Mouse (Mus musculus) olfactory bulb, adult 2 months (tissue): Measurements from ENCODE around the gene Rftn2. TPM values are rescaled to one million over a fixed set of nuclear protein-coding genes. Genes with fewer than 3 reads are reported as not detected.
A peak's percentile ranks its signal among the peaks of the same experiment; 100 is the strongest.

ENCODE experiments used
- H3K27ac ChIP-seq: fragments of 200-500 bp; 2 replicates; pipeline ENCODE4 v1.5.1; 2012; ENCODE audit warnings: low read depth, low read length; ENCODE audit not compliant: insufficient read depth
- H3K4me1 ChIP-seq: fragments of 200-500 bp; 2 replicates; pipeline ENCODE4 v1.6.1; 2012; ENCODE audit warnings: low read length; ENCODE audit not compliant: control insufficient read depth, insufficient read depth
- H3K4me3 ChIP-seq: fragments of 200-500 bp; 2 replicates; pipeline ENCODE4 v1.5.1; 2012; ENCODE audit warnings: mild to moderate bottlenecking, low read depth, low read length, moderate library complexity; ENCODE audit not compliant: insufficient read depth
- CTCF ChIP-seq: fragments of 200-500 bp; IDR thresholded peaks from 2 replicates; pipeline ENCODE4 v1.5.1; 2012; ENCODE audit warnings: low read depth, mild to moderate bottlenecking, low read length, moderate library complexity; ENCODE audit not compliant: insufficient read depth
- POLR2A ChIP-seq: fragments of 200-500 bp; IDR thresholded peaks from 2 replicates; pipeline ENCODE4 v1.6.1; 2012; ENCODE audit warnings: mild to moderate bottlenecking, low read depth, low read length, moderate library complexity; ENCODE audit not compliant: insufficient read depth
- WGBS: fragments of 180-500 bp; shearing (Covaris S2); methylation state at CpG from one replicate; pipeline ENCODE4 v1.1.7; 2018; 5-methylcytosine and 5-hydroxymethylcytosine counted together
- polyA plus RNA-seq: library from polyadenylated mRNA; stranded (reverse); fragments of >200 nt; gene quantifications from 2 replicates; pipeline ENCODE4 v1.2.4, GENCODE M21; 2012; ENCODE audit warnings: low replicate concordance; ENCODE audit not compliant: missing spikeins, insufficient read depth, insufficient read length

Gene Rftn2
- not detected in 2 replicates for polyA plus RNA-seq

- Histone ChIP-seq H3K4me3 (peak within 1 kb of the TSS; percentile 26), H3K4me1 (peaks cover 3% of the 10 kb centered on the region; the same call in 1 of the 2 replicates), H3K27ac (peak within 1 kb of the TSS; percentile 50; the same call in 1 of the 2 replicates)
- TF ChIP-seq POLR2A (no peak), CTCF (no peak)
- 7% methylated on average over 26 of the region's 26 CpGs for WGBS
Observed at GRCm38 (mm10) chr1:55226011-55226857, at the start of gene Rftn2. Gene Rftn2, minus strand, starts transcription at chr1:55226782.

DNA sequence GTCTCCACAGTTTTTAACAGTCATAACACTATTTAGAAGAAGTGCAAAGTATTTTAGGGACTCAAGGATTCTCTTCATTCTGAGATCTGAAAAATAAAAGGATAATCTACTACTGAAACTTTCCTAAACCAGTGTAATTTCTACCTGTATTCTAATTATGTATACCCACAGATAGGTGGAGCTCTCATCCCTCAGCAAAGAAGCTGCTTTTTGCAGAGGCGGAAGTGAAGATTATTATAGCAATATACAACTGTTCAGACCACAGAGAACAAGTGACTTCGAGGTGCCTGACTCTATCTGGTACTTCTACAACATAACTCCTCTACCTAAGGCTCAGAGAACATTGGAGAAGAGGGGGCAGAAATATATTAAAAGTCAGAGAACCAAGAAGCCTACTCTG, 38.9 kb upstream of the Rftn2 start:
- no peak overlapping the region for H3K4me3 ChIP-seq
- WGBS, result 74% methylated on average over 2 of the region's 2 CpGs
- H3K27ac ChIP-seq, result no peak overlapping the region
- H3K4me1 ChIP-seq, result no peaks in the 10 kb centered on the region
- TF ChIP-seq POLR2A (no peak), CTCF (no peak)

DNA sequence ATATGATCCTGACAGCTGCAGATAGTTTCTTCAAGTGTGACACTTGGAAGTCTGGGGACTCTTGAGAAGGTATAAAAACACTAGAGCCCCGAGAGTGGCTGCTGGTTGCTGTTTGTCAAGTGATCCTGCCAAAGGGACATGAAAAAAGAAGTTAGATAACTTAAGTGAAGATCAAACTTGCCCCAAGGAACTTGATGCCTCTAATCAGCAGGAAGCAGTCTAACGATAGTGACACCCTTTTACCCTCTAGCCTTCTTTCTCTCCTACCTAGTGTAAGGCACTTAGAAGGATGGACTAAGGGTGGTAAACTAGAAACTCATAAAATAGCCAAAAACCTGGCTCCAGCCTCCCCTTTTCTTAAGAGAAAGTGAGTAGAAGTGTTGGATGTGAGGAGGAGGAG, 37.8 kb upstream of the Rftn2 start:
- TF ChIP-seq CTCF (no peak), POLR2A (no peak)
- WGBS, result 77% methylated on average over 2 of the region's 2 CpGs
- Histone ChIP-seq H3K27ac (no peak overlapping the region), H3K4me3 (no peak overlapping the region), H3K4me1 (no peaks in the 10 kb centered on the region)

- no peak overlapping the region for H3K27ac ChIP-seq
- 96% methylated on average over 2 of the region's 2 CpGs for WGBS
- TF ChIP-seq CTCF (no peak), POLR2A (no peak)
- H3K4me3 ChIP-seq, result no peak overlapping the region
- H3K4me1 ChIP-seq, result no peaks in the 10 kb centered on the region
Observed at GRCm38 (mm10) chr1:55246374-55246773, 19.8 kb upstream of the Rftn2 start.

DNA sequence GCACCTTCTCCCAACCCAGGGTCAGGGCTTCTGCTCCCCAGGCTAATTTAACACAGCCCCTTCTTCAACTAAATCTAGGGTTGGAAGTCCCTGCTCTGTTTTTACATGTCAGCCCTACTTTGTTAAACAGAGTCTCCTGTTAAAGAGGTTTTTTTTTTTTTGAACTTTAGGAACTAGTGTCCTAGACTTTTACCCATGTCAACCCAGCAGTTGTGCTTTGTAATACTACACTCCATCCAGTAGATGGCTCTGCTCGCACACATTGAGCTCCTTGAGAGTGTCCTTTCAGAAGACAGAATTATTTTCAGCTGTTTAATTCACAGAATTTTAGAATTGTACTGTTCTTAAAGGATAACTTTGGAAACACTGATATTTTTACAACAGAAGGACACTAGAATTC, 12.7 kb upstream of the Rftn2 start:
- Histone ChIP-seq H3K4me1 (peaks cover 4% of the 10 kb centered on the region), H3K27ac (no peak overlapping the region), H3K4me3 (no peak overlapping the region)
- 2% methylated on average over 1 of the region's 1 CpGs for WGBS
- no peak for TF ChIP-seq POLR2A
- no peak for TF ChIP-seq CTCF

DNA sequence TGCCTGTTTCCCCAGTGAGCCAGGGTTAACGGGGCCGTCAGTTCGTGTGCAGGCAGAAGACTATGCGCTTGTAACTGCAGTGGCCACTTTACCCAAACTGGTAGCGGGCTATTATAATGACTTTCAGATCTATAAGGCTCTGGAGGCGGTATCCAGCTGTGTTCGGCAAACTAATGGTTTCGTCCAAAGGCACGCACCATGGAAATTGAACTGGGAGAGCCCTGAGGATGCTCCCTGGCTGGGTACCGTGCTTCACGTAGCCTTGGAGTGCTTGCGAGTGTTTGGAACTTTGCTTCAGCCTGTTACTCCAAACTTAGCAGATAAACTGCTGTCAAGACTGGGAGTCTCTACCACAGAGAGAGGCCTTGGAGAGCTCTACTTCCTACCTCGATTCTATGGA, 11.9 kb upstream of the Rftn2 start:
- TF ChIP-seq POLR2A (no peak), CTCF (no peak)
- peaks cover 4% of the 10 kb centered on the region for H3K4me1 ChIP-seq
- 10% methylated on average over 13 of the region's 13 CpGs for WGBS
- no peak overlapping the region for H3K27ac ChIP-seq
- H3K4me3 ChIP-seq, result peak overlapping the region; percentile 62

DNA sequence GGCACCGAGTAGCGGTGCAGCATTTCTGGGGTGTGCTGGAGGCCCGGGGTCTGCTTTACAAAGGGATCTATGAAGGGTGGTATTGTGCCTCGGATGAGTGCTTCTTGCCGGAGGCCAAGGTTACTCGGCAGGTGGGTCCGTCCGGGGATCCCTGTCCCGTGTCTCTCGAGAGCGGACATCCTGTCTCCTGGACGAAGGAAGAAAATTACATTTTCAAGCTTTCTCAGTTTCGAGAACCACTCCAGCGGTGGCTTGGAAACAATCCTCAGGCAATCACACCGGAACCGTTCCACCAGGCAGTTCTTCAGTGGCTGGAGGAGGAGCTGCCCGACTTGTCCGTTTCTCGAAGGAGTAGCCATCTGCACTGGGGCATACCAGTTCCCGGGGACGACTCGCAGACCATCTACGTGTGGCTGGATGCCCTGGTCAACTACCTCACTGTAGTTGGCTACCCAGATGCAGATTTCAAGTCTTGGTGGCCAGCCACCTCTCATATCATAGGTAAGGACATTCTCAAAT, 11.1 kb upstream of the Rftn2 start:
- H3K4me1 ChIP-seq, result peaks cover 4% of the 10 kb centered on the region
- no peak for TF ChIP-seq POLR2A
- TF ChIP-seq CTCF, result no peak
- under 1% methylated on average over 23 of the region's 23 CpGs for WGBS
- peak overlapping the region; percentile 62 for H3K4me3 ChIP-seq
- H3K27ac ChIP-seq, result no peak overlapping the region

- peaks cover 4% of the 10 kb centered on the region for H3K4me1 ChIP-seq
- no peak within 1 kb of the TSS for H3K27ac ChIP-seq
- H3K4me3 ChIP-seq, result peak within 1 kb of the TSS; percentile 62
- TF ChIP-seq CTCF (no peak), POLR2A (peak; percentile 81)
- under 1% methylated on average over 82 of the region's 82 CpGs for WGBS
Observed at GRCm38 (mm10) chr1:55236890-55237642, 10.5 kb upstream of the Rftn2 start, which contains the start of gene Mars2. Gene Mars2, plus strand, starts transcription at chr1:55237177.
